Mouse (Mus musculus) liver, adult 2 months (tissue): ENCODE data around the gene Ddx39. TPM values are rescaled to one million over a fixed set of nuclear protein-coding genes. Genes with fewer than 3 reads are reported as not detected.

Experiments
- DNase-seq: peaks from one replicate; pipeline ENCODE4 v3.0.0-alpha.2; 2011; ENCODE audit warnings: low read depth, low spot score; ENCODE audit errors: extremely low read depth
- H3K27ac ChIP-seq: fragments of 200-500 bp; replicated peaks from 2 replicates; pipeline ENCODE4 v1.5.1; 2012; ENCODE audit warnings: low read depth, mild to moderate bottlenecking, control low read depth, inconsistent platforms, low read length; ENCODE audit not compliant: insufficient read depth
- H3K27me3 ChIP-seq: fragments of 200-500 bp; 2 replicates; pipeline ENCODE4 v1.6.1; 2012; ENCODE audit warnings: mild to moderate bottlenecking, moderate library complexity, low read length, inconsistent platforms; ENCODE audit not compliant: control insufficient read depth, insufficient read depth
- H3K36me3 ChIP-seq: fragments of 200-500 bp; 2 replicates; pipeline ENCODE4 v1.6.1; 2012; ENCODE audit warnings: low read length, inconsistent platforms; ENCODE audit not compliant: control insufficient read depth, insufficient read depth
- H3K4me1 ChIP-seq: fragments of 200-500 bp; 2 replicates; pipeline ENCODE4 v1.6.1; 2011; ENCODE audit warnings: low read length; ENCODE audit not compliant: control insufficient read depth, insufficient read depth
- H3K4me3 ChIP-seq: fragments of 200-500 bp; 2 replicates; pipeline ENCODE4 v1.5.1; 2011; ENCODE audit warnings: low read depth, mild to moderate bottlenecking, control low read depth, low read length, moderate library complexity; ENCODE audit not compliant: insufficient read depth
- H3K79me2 ChIP-seq: fragments of 200-500 bp; 2 replicates; pipeline ENCODE4 v1.6.1; 2012; ENCODE audit warnings: inconsistent platforms, mild to moderate bottlenecking, low read length, moderate library complexity; ENCODE audit not compliant: control insufficient read depth, insufficient read depth
- H3K9ac ChIP-seq: fragments of 200-500 bp; 2 replicates; pipeline ENCODE4 v1.6.1; 2012; ENCODE audit warnings: low read depth, mild to moderate bottlenecking, control low read depth, inconsistent platforms, low read length
- CTCF ChIP-seq: fragments of 200-500 bp; IDR thresholded peaks from 2 replicates; pipeline ENCODE4 v1.5.1; 2011; ENCODE audit warnings: low read depth, low read length, control low read depth
- POLR2A ChIP-seq: fragments of 200-500 bp; IDR thresholded peaks from 2 replicates; pipeline ENCODE4 v1.6.1; 2011; ENCODE audit warnings: low read length, control low read depth; ENCODE audit not compliant: insufficient read depth; ENCODE audit errors: extremely low read depth
- WGBS: fragments of 180-500 bp; shearing (Covaris S2); methylation state at CpG from one replicate; pipeline ENCODE4 v1.1.7; 2018; 5-methylcytosine and 5-hydroxymethylcytosine counted together
- polyA plus RNA-seq: library from polyadenylated mRNA; depleted of rRNA; stranded (reverse); fragments of >200 nt; gene quantifications from 2 replicates; pipeline ENCODE4 v1.2.3, GENCODE M21; 2012
- total RNA-seq: library from RNA; depleted of rRNA; stranded (reverse); fragments of >200 nt; gene quantifications from 2 replicates; pipeline ENCODE4 v1.2.3, GENCODE M21; 2014

Gene Ddx39
- total and polyA plus RNA-seq, 2 experiments = 13.5 to 17.2 TPM

DNA sequence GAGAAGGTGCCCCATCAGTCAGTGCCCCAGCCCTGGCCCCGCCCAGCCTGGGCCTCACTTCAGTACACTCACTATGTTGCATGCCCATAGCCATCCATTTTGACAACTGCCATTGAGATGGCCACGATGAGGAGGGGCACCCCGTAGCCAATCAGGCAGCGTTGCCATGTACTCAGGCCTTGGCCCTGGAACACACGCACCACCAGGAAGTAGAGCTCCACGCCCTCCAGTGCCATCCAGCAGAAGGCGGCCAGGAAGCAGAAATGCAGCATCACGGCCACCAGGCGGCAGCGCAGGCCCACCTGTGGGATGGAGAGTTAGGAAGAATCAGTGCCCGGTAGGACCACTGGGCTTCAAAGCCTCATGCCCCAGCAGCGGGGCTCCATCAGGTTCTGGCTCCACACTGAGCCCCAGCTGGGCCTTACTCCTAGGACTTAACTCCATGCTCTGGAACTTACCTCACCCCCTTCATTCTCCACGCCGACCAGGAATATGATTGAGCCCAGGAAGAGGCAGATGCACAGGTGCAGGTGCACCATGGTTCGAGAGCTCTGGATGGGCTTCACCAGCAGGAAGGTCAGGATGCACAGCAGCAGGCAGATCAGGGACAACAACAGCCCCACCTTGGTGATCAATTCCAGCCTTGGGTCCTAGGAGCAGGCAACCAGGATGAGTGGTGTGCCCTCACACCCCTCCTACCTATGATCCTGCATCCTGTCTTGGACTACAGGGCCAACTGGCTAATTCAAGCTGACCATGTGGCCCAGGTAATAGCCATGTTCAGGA lies 9.9 kb downstream of the Ddx39 start:
- Histone ChIP-seq H3K4me3 (no peak overlapping the region), H3K27me3 (no peaks in the 10 kb centered on the region), H3K36me3 (peaks cover 27% of the 10 kb centered on the region), H3K27ac (no peak overlapping the region), H3K9ac (no peak overlapping the region), H3K79me2 (no peaks in the 10 kb centered on the region), H3K4me1 (no peaks in the 10 kb centered on the region)
- no peak for TF ChIP-seq POLR2A
- peak; percentile 83 for TF ChIP-seq CTCF
- no peak for DNase-seq
- 60% methylated on average over 15 of the region's 15 CpGs for WGBS

DNA sequence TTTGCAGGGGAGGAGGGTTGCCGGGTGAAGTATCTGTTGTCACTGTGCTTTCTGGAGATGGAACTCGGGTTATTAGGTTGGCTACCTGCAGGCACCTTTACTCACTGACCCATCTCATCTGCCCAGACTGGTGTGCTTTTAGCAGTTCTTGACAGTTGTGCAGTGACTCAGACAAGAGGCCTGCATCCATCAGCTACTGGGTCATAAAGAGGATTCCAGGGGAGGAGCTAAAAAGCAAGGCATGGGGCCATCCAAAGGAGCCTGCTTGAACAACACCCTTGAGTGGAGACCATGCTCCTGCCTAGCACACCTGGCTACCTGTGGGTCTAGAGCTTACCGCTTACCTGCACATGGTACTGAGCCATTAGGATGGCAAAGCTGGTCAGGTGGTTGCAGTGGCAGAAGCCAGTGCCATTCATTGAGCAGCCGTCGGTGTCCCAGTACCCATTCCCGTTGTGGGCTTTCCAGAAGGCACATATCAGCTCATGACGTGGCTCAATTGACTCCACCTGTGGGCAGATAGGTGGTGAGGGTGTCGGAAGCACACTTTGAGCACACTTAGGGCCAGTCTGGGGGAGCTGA lies 10.6 kb downstream of the Ddx39 start:
- Histone ChIP-seq H3K27ac (no peak overlapping the region), H3K4me1 (no peaks in the 10 kb centered on the region), H3K79me2 (no peaks in the 10 kb centered on the region), H3K9ac (no peak overlapping the region), H3K4me3 (no peak overlapping the region), H3K36me3 (peaks cover 21% of the 10 kb centered on the region), H3K27me3 (no peaks in the 10 kb centered on the region)
- DNase-seq = no peak
- 96% methylated on average over 8 of the region's 8 CpGs for WGBS
- TF ChIP-seq POLR2A (no peak), CTCF (no peak)

DNA sequence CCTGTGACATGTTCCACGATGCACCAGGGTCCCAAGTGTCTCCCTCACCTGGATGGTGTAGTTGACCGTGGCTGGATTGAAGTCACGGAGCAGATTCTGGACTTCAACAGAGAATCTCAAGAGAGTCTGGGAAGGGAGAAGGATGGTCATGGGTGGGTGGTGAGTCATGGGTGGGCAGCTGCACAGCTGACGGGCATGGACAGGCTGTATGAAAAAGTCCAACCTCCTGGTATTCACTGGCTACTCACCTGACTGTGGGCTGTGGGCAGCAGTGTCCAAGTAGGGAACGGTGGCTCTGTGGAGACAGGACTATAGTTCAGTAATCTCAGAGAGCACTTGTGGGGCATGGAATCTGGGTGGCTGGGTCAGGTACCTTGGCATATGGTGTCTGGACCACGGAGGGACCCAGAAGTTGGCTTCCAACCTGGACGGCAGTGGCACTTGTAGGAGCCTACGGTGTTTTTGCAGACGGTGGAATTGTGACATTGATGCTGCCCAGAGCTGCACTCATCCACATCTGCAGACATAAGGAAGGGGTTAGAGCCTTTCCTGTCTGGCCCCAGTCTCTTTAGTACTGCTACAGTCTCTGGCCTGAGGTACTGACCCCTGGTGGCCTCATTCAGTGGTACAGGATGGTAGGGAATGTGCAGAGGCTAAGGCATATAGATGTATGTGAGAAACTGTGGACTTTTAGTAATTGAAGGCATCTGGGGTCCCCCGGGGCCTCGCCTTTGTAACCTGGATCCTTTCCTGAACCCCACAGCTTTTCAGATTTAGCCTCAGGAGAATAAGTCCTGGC lies 14.2 kb downstream of the Ddx39 start:
- TF ChIP-seq POLR2A (no peak), CTCF (peak; percentile 51)
- Histone ChIP-seq H3K79me2 (no peaks in the 10 kb centered on the region), H3K27me3 (no peaks in the 10 kb centered on the region), H3K4me1 (no peaks in the 10 kb centered on the region), H3K36me3 (peaks cover 3% of the 10 kb centered on the region), H3K9ac (no peak overlapping the region), H3K27ac (no peak overlapping the region), H3K4me3 (no peak overlapping the region)
- 84% methylated on average over 11 of the region's 11 CpGs for WGBS
- no peak for DNase-seq

DNA sequence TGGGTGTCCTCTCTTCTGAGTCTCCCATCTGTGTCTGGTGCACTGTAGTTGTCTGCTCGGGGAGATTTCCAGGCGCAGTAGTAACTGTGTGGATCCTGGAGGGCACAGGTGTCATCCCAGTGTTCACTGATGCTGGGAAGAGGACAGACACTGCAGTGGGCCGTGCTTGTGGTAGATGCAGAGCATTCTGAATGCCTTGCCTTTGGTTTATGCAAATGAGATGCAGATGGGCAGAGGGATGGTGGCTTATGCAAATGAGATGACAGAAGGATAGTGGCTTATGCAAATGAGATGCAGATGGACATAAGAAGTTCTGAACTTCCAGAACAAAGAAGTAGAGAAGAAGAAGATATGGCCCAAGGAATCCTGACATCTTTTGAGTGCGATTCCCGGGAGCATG lies 16.9 kb downstream of the Ddx39 start:
- 87% methylated on average over 5 of the region's 5 CpGs for WGBS
- H3K27me3 ChIP-seq = no peaks in the 10 kb centered on the region
- H3K4me3 ChIP-seq = no peak overlapping the region
- peaks cover 6% of the 10 kb centered on the region for H3K4me1 ChIP-seq
- H3K36me3 ChIP-seq = no peaks in the 10 kb centered on the region; the same call in 1 of the 2 replicates
- no peak overlapping the region for H3K27ac ChIP-seq
- TF ChIP-seq CTCF (no peak), POLR2A (no peak)
- H3K79me2 ChIP-seq = 0 out of 2 replicates have a peak, but pooled peaks cover 2% of the 10 kb centered on the region
- no peak overlapping the region for H3K9ac ChIP-seq
- no peak for DNase-seq

DNA sequence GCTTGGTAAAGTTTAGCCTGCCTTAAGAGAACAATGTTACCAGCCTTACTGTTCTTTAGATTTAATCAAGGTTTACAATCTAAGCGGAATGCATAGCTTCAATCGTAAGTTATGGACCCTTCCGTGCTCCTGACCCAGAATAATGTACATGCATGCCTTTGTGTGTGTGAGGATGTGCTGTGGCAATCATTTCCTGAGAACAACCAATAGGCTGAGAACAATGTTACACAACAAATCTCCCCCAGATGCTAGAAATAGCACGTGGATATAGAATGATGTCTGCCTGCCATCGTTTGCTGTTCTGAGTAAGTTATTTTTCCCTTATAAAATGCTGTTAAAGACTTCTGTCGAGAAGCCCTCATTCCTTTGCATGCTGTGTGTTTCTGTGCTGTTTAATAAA lies 17.9 kb downstream of the Ddx39 start:
- DNase-seq = no peak
- Histone ChIP-seq H3K9ac (no peak overlapping the region), H3K27me3 (no peaks in the 10 kb centered on the region), H3K27ac (no peak overlapping the region), H3K79me2 (0 out of 2 replicates have a peak, but pooled peaks cover 5% of the 10 kb centered on the region), H3K4me1 (peaks cover 6% of the 10 kb centered on the region), H3K4me3 (no peak overlapping the region), H3K36me3 (no peaks in the 10 kb centered on the region)
- TF ChIP-seq POLR2A (no peak), CTCF (no peak)
- WGBS = 72% methylated on average over 6 of the region's 6 CpGs
